Mouse (Mus musculus) heart, postnatal 0 days (tissue): ENCODE results near the gene Tec.

Experiments
- CTCF ChIP-seq: IDR thresholded peaks from 2 replicates; pipeline ENCODE4 v1.5.1; 2016; ENCODE audit warnings: antibody characterized with exemption, control low read depth, low read depth
- EP300 ChIP-seq: IDR thresholded peaks from 2 replicates; pipeline ENCODE4 v1.6.1; 2016; ENCODE audit warnings: antibody characterized with exemption, low read depth

GRCm38 (mm10) chr5:72857756-72858155, 10.5 kb downstream of the Tec start:
- no peak for TF ChIP-seq CTCF
- TF ChIP-seq EP300 = no peak
